Mouse (Mus musculus): ENCODE results near the gene Ccdc194. TPM values are rescaled to one million over a fixed set of nuclear protein-coding genes. Genes with fewer than 3 reads are reported as not detected.

Gene Ccdc194
- polyA plus RNA-seq, 1 experiment from 2014 or later: 0.28 TPM

- no peak for DNase-seq (ENCODE audit: low spot score)
- Histone ChIP-seq H3K27me3 (ENCODE audit: low read depth, poor library complexity, severe bottlenecking) (peaks cover 98% of the 10 kb centered on the region), H3K4me3 (no peak overlapping the region), H3K9me3 (replicated peaks) (peaks cover 9% of the 10 kb centered on the region), H3K36me3 (no peaks in the 10 kb centered on the region), H3K27ac (replicated peaks) (no peak overlapping the region), H3K4me1 (peaks cover 21% of the 10 kb centered on the region)
- WGBS: 81% methylated on average over 4 of the region's 4 CpGs
Measured at GRCm38 (mm10) chr8:71563992-71564391, 38.5 kb upstream of the Ccdc194 start.

- Histone ChIP-seq H3K36me3 (no peaks in the 10 kb centered on the region), H3K27ac (replicated peaks) (no peak overlapping the region), H3K27me3 (ENCODE audit: low read depth, poor library complexity, severe bottlenecking) (peaks cover 98% of the 10 kb centered on the region), H3K4me3 (peak overlapping the region; percentile 42), H3K9me3 (replicated peaks) (peaks cover 9% of the 10 kb centered on the region), H3K4me1 (peaks cover 22% of the 10 kb centered on the region)
- peak; percentile 71 for DNase-seq (ENCODE audit: low spot score)
- 1% methylated on average over 33 of the region's 33 CpGs for WGBS
Measured at GRCm38 (mm10) chr8:71562751-71563150, 37.2 kb upstream of the Ccdc194 start.

GRCm38 (mm10) chr8:71561401-71561800, 35.9 kb upstream of the Ccdc194 start:
- WGBS: 5% methylated on average over 15 of the region's 15 CpGs
- H3K27ac ChIP-seq (replicated peaks): no peak overlapping the region
- no peaks in the 10 kb centered on the region for H3K36me3 ChIP-seq
- H3K9me3 ChIP-seq (replicated peaks): peaks cover 9% of the 10 kb centered on the region
- H3K27me3 ChIP-seq (ENCODE audit: low read depth, poor library complexity, severe bottlenecking): peaks cover 98% of the 10 kb centered on the region
- no peak overlapping the region for H3K4me3 ChIP-seq
- peak; percentile 80 for DNase-seq (ENCODE audit: low spot score)
- H3K4me1 ChIP-seq: peaks cover 22% of the 10 kb centered on the region

- no peak for DNase-seq (ENCODE audit: low spot score)
- H3K9me3 ChIP-seq (replicated peaks): peaks cover 9% of the 10 kb centered on the region
- H3K27me3 ChIP-seq (ENCODE audit: low read depth, poor library complexity, severe bottlenecking): peaks cover 98% of the 10 kb centered on the region
- no peak overlapping the region for H3K4me3 ChIP-seq
- no peaks in the 10 kb centered on the region for H3K36me3 ChIP-seq
- 84% methylated on average over 5 of the region's 5 CpGs for WGBS
- peaks cover 22% of the 10 kb centered on the region for H3K4me1 ChIP-seq
- no peak overlapping the region for H3K27ac ChIP-seq (replicated peaks)
Measured at GRCm38 (mm10) chr8:71560765-71561164, 35.3 kb upstream of the Ccdc194 start.

GRCm38 (mm10) chr8:71560071-71560470, 34.6 kb upstream of the Ccdc194 start:
- Histone ChIP-seq H3K4me1 (peaks cover 22% of the 10 kb centered on the region), H3K27me3 (ENCODE audit: low read depth, poor library complexity, severe bottlenecking) (peaks cover 100% of the 10 kb centered on the region), H3K27ac (replicated peaks) (no peak overlapping the region), H3K36me3 (no peaks in the 10 kb centered on the region), H3K4me3 (no peak overlapping the region), H3K9me3 (replicated peaks) (peaks cover 9% of the 10 kb centered on the region)
- WGBS: 82% methylated on average over 3 of the region's 3 CpGs
- DNase-seq (ENCODE audit: low spot score): no peak

- 3% methylated on average over 24 of the region's 24 CpGs for WGBS
- no peaks in the 10 kb centered on the region for H3K36me3 ChIP-seq
- no peak for DNase-seq (ENCODE audit: low spot score)
- H3K27ac ChIP-seq (replicated peaks): no peak overlapping the region
- H3K27me3 ChIP-seq (ENCODE audit: low read depth, poor library complexity, severe bottlenecking): peaks cover 97% of the 10 kb centered on the region
- H3K4me1 ChIP-seq: peaks cover 22% of the 10 kb centered on the region
- peaks cover 3% of the 10 kb centered on the region for H3K9me3 ChIP-seq (replicated peaks)
- peak overlapping the region; percentile 51 for H3K4me3 ChIP-seq
Measured at GRCm38 (mm10) chr8:71558958-71559690, 33.6 kb upstream of the Ccdc194 start.

- Histone ChIP-seq H3K36me3 (no peaks in the 10 kb centered on the region), H3K4me3 (peak within 1 kb of the TSS; percentile 51), H3K9me3 (replicated peaks) (no peaks in the 10 kb centered on the region), H3K27me3 (ENCODE audit: low read depth, poor library complexity, severe bottlenecking) (peaks cover 89% of the 10 kb centered on the region), H3K4me1 (peaks cover 22% of the 10 kb centered on the region), H3K27ac (replicated peaks) (no peak within 1 kb of the TSS)
- DNase-seq (ENCODE audit: low spot score): peak; percentile 52
- 4% methylated on average over 70 of the region's 70 CpGs for WGBS
Measured at GRCm38 (mm10) chr8:71558071-71558957, 32.8 kb upstream of the Ccdc194 start, which contains the start of gene Tmem221. Gene Tmem221, minus strand, starts transcription at chr8:71558871.

- peaks cover 13% of the 10 kb centered on the region for H3K4me1 ChIP-seq
- H3K9me3 ChIP-seq (replicated peaks): no peaks in the 10 kb centered on the region
- no peaks in the 10 kb centered on the region for H3K36me3 ChIP-seq
- peaks cover 52% of the 10 kb centered on the region for H3K27me3 ChIP-seq (ENCODE audit: low read depth, poor library complexity, severe bottlenecking)
- WGBS: 86% methylated on average over 2 of the region's 2 CpGs
- DNase-seq (ENCODE audit: low spot score): no peak
- H3K27ac ChIP-seq (replicated peaks): no peak overlapping the region
- no peak overlapping the region for H3K4me3 ChIP-seq
Measured at GRCm38 (mm10) chr8:71554644-71555043, 29.1 kb upstream of the Ccdc194 start.

GRCm38 (mm10) chr8:71554001-71554400, 28.5 kb upstream of the Ccdc194 start:
- Histone ChIP-seq H3K36me3 (no peaks in the 10 kb centered on the region; the same call in 1 of the 2 replicates), H3K9me3 (replicated peaks) (no peaks in the 10 kb centered on the region), H3K4me1 (peaks cover 10% of the 10 kb centered on the region), H3K4me3 (no peak overlapping the region), H3K27ac (replicated peaks) (no peak overlapping the region), H3K27me3 (ENCODE audit: low read depth, poor library complexity, severe bottlenecking) (peaks cover 45% of the 10 kb centered on the region)
- 75% methylated on average over 6 of the region's 6 CpGs for WGBS
- DNase-seq (ENCODE audit: low spot score): no peak

- no peaks in the 10 kb centered on the region for H3K4me1 ChIP-seq
- H3K9me3 ChIP-seq (replicated peaks): no peaks in the 10 kb centered on the region
- no peak overlapping the region for H3K4me3 ChIP-seq
- peaks cover 10% of the 10 kb centered on the region for H3K36me3 ChIP-seq
- DNase-seq (ENCODE audit: low spot score): no peak
- 81% methylated on average over 6 of the region's 6 CpGs for WGBS
- no peak overlapping the region for H3K27ac ChIP-seq (replicated peaks)
- H3K27me3 ChIP-seq (ENCODE audit: low read depth, poor library complexity, severe bottlenecking): peaks cover 33% of the 10 kb centered on the region
Measured at GRCm38 (mm10) chr8:71552770-71553169, 27.3 kb upstream of the Ccdc194 start.

GRCm38 (mm10) chr8:71550754-71551153, 25.2 kb upstream of the Ccdc194 start:
- no peaks in the 10 kb centered on the region for H3K9me3 ChIP-seq (replicated peaks)
- DNase-seq (ENCODE audit: low spot score): no peak
- peaks cover 13% of the 10 kb centered on the region for H3K27me3 ChIP-seq (ENCODE audit: low read depth, poor library complexity, severe bottlenecking)
- no peaks in the 10 kb centered on the region for H3K4me1 ChIP-seq
- H3K36me3 ChIP-seq: peaks cover 29% of the 10 kb centered on the region
- H3K27ac ChIP-seq (replicated peaks): no peak overlapping the region
- no peak overlapping the region for H3K4me3 ChIP-seq
- WGBS: 71% methylated on average over 7 of the region's 7 CpGs

- 86% methylated on average over 7 of the region's 7 CpGs for WGBS
- Histone ChIP-seq H3K27me3 (ENCODE audit: low read depth, poor library complexity, severe bottlenecking) (no peaks in the 10 kb centered on the region), H3K27ac (replicated peaks) (no peak overlapping the region), H3K9me3 (replicated peaks) (no peaks in the 10 kb centered on the region), H3K4me1 (peaks cover 14% of the 10 kb centered on the region), H3K4me3 (no peak overlapping the region), H3K36me3 (peaks cover 37% of the 10 kb centered on the region)
- DNase-seq (ENCODE audit: low spot score): no peak
Measured at GRCm38 (mm10) chr8:71547590-71547989, 22.1 kb upstream of the Ccdc194 start.

- DNase-seq (ENCODE audit: low spot score): no peak
- no peak overlapping the region for H3K27ac ChIP-seq (replicated peaks)
- H3K36me3 ChIP-seq: peaks cover 37% of the 10 kb centered on the region
- H3K9me3 ChIP-seq (replicated peaks): no peaks in the 10 kb centered on the region
- peaks cover 14% of the 10 kb centered on the region for H3K4me1 ChIP-seq
- H3K27me3 ChIP-seq (ENCODE audit: low read depth, poor library complexity, severe bottlenecking): no peaks in the 10 kb centered on the region
- WGBS: 93% methylated on average over 11 of the region's 11 CpGs
- H3K4me3 ChIP-seq: no peak overlapping the region
Measured at GRCm38 (mm10) chr8:71545053-71545452, 19.5 kb upstream of the Ccdc194 start.

Data from midbrain, embryonic 10.5 days (tissue).